Mouse (Mus musculus): ENCODE data around the gene Dtl. TPM values are rescaled to one million over a fixed set of nuclear protein-coding genes. Genes with fewer than 3 reads are reported as not detected.
A peak's percentile ranks its signal among the peaks of the same experiment; 100 is the strongest.

Gene Dtl
- total RNA-seq, 2 experiments from 2014 or later = 6.3 to 7.6 TPM

DNA sequence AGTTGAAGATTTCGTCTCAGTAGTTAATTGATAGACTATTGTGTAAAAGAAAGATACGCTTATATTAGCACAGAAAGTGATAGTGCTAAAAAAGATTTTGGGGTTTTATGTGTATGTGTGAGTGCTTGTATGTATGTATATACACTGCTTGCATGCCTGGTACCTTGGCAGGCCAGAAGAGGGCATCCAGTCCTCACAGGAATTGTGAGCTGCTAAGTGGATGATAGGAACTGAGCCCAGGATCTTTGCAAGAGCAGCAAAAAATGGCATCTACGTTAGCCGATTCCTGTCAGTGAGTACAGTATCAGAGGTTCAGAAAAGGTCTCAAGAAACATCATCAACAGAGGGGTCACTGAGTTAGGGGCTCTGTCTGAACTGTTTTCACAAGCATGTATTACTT lies 9.1 kb upstream of the Dtl start:
- no peak for DNase-seq (ENCODE audit: low spot score in 2 of 2)
- intact Hi-C loops (cut with DNase I) = no loop called here

DNA sequence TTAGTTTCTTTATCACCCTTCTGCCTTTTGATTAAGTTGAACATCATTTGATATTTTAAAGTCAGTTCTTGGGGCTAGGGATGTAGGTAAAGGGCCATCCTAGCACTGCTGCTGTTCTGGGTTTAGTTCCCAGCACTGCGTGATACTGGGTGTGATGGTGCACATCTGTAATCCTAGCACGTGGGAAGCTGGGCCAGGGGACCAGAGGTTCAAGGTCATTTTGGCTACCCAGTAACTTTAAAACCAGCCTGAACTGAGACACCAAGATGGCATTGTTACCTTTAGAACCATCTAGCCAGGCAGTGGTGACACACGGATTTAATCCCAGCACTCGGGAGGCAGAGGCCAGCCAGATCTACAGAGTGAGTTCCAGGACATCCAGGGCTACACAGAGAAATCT lies 8.5 kb upstream of the Dtl start:
- DNase-seq (ENCODE audit: low spot score in 2 of 2) = no peak
- intact Hi-C loops (cut with DNase I) = no loop called here

DNA sequence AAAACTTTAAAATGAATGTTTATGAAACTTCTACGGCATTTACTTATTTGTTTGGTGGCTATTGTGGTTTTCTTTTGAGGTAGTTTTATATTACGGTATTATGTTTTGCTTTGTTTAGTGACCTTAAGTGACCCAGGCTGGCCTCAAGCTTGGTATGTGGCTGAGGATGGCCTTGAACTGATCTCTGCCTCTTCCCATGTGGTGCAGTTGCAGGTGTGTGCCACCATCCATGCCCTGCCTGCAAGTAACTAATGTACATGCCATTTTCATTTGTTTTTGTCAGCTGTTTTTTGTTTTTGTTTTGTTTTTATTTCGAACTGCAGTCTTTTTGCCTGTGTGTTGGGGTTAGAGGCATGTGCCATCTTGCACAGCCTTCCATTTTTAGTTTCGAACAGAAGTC lies 6.3 kb upstream of the Dtl start:
- DNase-seq (ENCODE audit: low spot score in 2 of 2) = no peak
- intact Hi-C loops (cut with DNase I) = no loop called here

DNA sequence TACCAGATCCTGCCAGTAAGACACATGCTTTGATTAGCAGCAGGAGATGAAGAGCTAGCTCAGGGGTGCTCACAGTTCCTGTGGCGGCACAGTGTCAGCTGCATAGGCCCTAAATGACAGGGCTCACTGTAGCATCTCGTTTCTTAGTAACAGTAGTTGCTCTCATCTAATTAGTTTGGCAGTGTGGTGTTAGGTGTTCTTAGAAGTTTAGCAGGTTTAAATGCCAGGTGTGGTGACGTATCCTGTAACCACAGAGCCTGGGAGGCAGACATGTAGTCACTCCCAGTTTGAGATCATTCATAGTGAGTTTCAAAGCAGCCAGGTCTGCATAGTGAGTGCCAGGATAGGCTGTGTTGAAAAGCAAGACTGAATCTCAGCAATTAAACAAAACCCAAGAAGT lies 4.2 kb upstream of the Dtl start:
- no peak for DNase-seq (ENCODE audit: low spot score in 2 of 2)
- intact Hi-C loops (cut with DNase I) = loop anchor here (5.0 kb wide), 2 partner anchors 138 to 328 kb away; partner anchors contain the start of genes Lpgat1 and Slc30a1

DNA sequence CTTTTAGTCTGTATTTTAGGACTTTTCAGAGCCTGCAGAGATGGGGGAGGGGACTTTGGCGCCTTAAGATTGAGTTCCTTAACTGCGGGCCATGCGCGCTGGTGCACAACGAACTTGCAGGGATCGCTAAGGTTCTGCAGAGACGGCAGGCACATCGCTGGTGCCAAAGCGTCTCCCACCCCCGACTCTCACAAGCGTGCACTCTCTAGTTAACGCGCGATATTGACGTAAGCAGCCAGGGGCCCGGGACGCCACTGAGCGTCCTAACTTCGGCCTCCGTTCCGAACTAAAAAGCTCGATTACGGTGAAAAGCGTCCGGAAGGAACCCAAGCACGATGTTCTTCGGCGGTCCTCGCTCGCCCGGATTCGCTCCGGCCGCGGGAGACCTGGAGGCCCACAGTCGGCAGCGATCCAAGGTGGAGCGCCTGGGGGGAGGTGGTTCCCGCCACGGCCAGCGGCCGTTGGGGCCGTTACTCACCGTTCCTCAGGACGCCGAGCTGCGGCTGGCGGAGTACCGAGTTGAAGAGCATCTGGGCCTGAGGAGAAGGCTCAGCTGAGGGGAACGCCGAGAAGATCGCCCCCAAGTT lies 380 bp downstream of the Dtl start:
- intact Hi-C loops (cut with DNase I) = loop anchor here (5.0 kb wide), 2 partner anchors 142 to 332 kb away; partner anchors contain the start of genes Lpgat1 and Slc30a1
- no peak for DNase-seq (ENCODE audit: low spot score in 2 of 2)

DNA sequence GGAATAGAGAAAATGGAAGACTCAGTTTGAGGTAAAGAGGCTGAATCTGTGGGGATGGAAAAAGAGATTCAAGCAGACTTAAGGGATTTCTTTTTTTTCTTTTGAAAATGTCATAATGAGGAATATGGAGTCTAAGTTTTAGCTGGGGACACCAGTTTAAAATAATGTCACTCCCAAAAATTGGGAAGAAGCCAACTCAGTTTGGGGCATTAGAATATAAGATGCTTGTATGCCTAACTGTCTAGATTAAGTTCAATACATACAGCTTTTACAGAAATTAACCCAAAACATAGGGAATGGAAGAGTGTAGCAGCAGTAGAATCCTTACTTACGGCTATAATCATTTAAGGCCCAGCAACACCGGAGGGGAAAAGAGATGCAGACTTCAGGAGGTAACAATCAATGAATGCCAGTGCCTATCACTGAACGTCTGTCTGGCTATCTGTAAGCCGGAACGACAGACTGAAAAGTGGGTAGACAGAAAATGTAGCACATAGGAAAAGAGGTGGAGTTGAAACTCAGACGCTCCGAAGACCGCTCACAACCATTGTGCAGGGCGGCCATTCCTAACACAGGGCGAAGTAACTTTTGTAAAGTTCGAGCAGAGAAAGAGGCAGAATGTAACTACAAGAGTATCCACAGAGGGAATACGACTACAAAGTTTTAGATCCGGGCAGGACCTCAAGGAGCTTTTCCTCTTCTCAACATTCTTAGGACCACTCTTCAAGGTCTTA lies 1.3 kb downstream of the Dtl start:
- DNase-seq (ENCODE audit: low spot score in 2 of 2) = no peak
- intact Hi-C loops (cut with DNase I) = no loop called here

DNA sequence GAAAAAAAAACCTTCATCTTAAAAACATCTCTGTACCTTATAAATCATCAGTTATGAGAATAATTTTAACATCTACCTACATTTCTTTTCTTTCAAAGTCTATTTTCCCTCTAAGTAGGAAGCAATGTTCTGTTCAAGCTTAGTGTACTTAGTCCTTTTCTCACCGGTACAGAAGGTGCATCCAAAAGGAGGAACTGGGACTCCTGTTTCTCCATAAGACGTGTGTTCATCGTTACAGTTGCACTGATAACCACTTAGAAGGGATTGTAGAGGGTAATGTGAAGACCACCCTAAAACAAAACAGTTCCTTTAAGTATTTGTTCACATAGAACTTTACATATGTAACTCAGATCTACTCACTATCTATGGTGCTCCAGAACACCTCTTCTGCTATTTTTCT lies 4.9 kb downstream of the Dtl start:
- intact Hi-C loops (cut with DNase I) = no loop called here
- DNase-seq (ENCODE audit: low spot score in 2 of 2) = no peak

DNA sequence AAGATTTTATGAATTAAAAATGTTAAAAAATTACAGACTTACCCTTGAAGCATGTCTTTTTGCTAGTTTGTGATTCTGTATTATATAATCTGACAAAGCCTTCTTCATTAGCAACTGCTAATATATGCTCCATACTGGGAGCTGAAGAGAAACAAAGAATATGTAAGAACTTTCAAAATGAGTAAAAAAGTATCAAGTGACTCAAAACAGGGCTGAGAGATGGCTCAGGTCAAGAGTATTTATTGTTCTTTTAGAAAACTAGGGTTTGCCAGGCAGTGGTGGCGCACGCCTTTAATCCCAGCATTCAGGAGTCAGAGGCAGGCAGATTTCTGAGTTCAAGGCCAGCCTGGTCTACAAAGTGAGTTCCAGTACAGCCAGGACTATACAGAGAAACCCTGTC lies 5.7 kb downstream of the Dtl start:
- DNase-seq (ENCODE audit: low spot score in 2 of 2) = no peak
- intact Hi-C loops (cut with DNase I) = no loop called here

DNA sequence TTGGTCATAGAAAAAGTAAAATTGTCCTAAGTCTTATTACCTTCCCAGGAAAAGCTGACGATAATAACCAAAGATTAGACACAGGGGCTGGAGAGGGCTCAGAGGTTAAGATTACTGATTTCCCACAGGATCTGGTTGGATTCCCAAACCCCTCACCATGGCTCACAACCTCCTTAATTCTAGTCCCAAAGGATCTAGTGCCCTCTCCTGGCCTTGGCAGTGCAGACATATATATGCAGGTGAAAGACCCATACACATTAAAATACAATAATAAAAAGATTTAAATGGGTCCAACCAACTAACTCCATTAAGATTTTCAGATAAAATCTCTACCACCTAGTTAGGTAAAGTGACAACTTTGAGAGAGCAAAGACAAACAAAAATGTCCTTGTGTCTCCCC lies 7.5 kb downstream of the Dtl start:
- intact Hi-C loops (cut with DNase I) = no loop called here
- no peak for DNase-seq (ENCODE audit: low spot score in 2 of 2)

DNA sequence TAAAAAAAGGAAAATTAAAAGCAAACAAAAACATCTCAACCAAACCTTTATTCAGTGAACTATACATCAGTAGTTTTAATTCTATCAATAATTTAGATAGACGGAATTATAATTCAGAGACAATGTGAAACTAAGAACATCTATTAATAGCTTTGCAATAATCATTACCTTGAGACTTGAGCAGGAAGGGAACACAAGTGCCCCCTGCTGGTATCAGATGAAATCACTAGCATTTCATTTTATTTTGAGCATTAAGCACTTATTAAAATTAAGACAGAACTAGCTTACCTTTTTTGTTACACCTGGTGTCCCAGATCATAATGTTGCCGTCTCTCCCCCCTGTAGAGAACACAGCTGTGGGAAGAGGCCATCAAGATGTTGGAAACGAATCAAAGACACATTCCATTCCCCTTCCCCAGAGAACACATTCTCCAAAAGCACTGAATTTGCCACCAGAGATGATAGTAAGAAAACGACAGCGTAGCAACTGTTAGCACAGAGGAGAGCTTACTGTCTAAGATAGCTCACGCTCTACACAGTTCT lies 12.4 kb downstream of the Dtl start:
- intact Hi-C loops (cut with DNase I) = loop anchor here (2.0 kb wide), 2 partner anchors 172 to 250 kb away; no protein-coding TSS in a partner anchor
- DNase-seq (ENCODE audit: low spot score in 2 of 2) = no peak

DNA sequence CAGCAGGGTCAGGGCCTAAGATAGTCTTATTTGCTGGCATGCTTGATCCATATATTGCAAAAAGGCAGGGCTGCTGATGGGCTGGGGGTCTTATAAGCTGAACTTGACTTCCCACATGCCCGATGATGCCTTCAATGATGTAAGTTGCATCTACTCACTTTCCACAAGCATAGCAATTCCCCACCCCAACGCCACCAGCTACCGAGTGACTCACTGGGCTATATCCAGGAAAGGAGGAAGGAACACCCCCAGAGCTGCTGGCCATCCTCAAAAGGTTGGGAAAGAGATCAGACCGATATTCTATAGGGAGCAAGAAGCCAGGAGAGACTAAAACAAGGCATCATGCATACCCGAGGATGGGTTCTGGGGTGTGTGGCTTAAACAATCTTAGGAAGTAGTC lies 15.6 kb downstream of the Dtl start:
- intact Hi-C loops (cut with DNase I) = no loop called here
- no peak for DNase-seq (ENCODE audit: low spot score in 2 of 2)

DNA sequence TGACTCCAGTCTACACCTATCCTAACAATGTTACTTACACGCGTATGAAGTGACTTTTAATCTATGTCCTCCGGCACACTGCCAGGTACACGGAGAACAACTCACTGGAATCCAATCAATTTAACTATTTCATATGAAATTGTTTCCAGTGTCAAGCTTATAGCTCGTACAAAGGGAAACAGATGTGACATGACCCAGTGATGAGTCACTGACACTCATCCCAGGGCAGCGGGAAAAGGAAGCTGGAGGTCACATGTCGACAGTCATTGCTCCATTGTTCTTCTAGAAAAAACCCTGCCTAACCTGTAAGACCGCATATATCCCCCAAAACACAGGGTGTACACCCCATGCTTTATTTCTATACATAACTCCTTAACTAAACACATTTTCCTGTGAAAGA lies 18.2 kb downstream of the Dtl start:
- no peak for DNase-seq (ENCODE audit: low spot score in 2 of 2)
- intact Hi-C loops (cut with DNase I) = no loop called here

DNA sequence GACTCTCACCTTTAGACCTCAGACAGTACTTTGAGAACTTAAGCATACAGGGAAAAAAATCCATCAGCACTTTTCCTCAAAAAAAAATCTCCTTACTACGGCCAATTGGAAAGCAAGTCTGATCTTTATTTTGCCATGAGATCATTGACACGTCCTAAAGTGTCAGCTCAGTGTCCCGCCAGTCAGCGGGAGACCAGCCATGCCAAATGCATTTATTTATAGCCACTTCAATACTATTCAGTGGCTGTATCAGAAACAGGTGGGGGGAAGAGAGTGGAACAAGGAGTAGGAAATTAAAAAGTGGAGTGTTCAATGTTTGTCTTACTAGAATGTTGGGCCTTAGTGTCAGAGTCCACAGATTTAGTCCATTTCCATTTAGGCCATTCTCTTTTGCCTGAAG lies 24.6 kb downstream of the Dtl start:
- intact Hi-C loops (cut with DNase I) = no loop called here

DNA sequence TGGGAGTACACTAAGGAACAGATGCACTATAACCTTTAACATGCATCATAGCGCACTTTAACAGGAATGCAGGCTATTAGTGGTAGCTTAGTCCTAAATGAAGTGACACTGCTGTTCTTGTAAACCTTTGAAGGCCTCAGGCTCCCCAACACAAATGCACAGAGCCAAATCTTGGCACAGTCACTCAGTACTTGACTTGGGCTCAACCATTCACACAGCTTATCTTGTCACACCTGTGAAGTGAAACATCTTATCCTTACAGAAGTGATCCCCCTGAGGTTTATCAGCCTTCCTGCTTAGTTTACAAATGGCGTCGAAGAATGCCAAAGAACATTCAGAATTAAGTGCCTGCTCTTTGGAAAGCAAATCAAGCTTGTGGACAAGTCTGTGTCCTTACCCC lies 31.6 kb downstream of the Dtl start:
- intact Hi-C loops (cut with DNase I) = no loop called here
- no peak for DNase-seq (ENCODE audit: low spot score in 2 of 2)

More for the DNA sequence above, 24.6 kb downstream of the Dtl start:
- no peak for DNase-seq (ENCODE audit: low spot score in 2 of 2)

DNA sequence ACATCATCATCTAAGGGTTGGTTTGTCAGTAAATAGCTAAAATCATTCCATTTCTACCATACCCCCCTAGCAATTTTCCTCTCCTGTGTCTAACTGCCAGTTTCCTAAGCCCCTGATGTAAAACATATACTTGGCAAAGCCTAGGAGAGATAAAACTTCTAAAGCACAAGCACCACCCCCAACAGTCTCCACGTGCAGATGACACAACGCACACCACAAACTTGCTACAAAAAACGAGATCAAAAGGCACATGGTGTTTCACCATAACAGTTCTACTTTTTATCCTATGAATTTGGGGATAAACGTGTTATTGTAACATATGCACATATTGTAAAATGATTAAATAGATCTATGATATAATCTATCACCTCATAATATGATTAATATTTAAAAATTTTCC lies 33.7 kb downstream of the Dtl start:
- DNase-seq (ENCODE audit: low spot score in 2 of 2) = no peak
- intact Hi-C loops (cut with DNase I) = loop anchor here (1.0 kb wide), 2 partner anchors 71 to 145 kb away; no protein-coding TSS in a partner anchor

DNA sequence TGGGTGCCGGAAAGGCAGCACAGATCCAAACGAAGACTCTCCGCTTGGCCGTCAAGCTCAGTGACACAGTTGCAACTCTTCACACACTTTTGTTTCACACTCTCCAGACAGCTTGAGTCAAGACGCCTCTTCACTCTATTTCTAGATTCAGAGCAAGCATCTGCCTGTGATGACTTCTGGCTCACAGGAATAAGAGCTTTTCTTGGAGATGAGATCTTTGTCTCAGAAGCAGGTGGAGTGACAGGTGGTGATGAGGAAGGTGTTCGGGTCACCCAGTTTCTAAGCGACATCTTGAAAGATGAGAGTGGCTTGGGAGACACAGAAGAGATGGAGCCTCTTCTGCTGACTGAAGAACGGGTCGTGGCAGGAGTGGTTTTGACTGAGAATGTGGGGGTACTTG lies 34.3 kb downstream of the Dtl start:
- intact Hi-C loops (cut with DNase I) = loop anchor here (1.0 kb wide), 2 partner anchors 71 to 145 kb away; no protein-coding TSS in a partner anchor
- DNase-seq (ENCODE audit: low spot score in 2 of 2) = peak; percentile 56 to 66

DNA sequence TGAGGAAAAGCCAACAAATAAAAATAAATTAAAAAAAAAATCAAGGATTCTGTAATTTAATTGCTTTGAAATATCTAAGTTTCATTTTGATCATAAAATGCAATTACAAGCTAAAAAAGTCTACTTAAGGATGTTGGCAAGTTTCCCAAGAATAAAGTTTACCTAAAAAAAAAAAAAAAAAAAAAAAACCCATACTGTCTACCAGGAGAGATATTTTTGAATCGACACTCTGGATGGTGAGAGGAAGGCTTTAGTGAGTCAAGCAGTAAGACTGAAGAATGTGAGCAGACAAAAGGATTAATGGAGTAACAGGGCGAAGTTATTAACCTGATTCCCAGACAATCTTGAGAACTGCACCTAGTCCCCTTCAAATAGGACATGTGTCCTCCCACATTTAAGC lies 35.0 kb downstream of the Dtl start:
- intact Hi-C loops (cut with DNase I) = no loop called here
- DNase-seq (ENCODE audit: low spot score in 2 of 2) = no peak

DNA sequence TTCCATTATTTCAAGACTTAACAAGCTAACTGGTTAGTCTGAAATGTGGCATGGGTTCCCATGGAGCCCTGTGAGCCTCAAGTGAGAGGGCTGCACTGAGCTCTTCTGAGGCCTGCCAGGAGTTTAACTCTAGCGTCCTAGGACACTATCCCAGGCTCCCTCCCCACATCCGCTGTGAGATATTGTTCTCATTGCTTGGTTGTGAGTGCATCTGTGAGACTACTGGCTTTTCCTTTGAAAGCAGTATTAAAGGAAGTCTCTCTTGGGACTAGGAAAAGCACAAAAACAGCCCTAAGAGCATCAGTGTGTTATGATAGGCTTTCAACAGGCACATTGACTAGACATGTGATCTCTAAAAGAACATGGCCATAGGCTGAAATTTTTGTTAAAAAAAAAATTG lies 40.4 kb downstream of the Dtl start:
- intact Hi-C loops (cut with DNase I) = no loop called here
- no peak for DNase-seq (ENCODE audit: low spot score in 2 of 2)

DNA sequence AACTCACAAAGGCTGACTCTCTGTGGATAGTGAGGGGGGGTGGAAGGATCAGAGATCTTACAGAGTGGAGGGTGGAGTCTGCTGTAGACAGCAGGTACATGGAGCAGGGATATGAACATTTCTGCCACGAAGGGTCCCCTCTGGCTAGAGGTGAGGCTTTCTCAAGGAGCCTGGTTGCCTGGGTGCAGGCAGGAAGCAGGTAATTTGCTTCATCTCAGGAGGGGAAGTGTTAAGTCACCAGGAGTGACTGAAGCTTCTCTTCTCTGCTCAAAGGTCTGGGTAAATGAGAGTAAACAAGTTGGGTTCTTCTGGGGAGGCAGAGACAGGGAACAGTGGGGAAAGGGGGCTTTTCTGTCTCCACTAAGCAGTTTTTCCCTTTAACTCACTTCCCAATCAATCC lies 44.3 kb downstream of the Dtl start:
- no peak for DNase-seq (ENCODE audit: low spot score in 2 of 2)
- intact Hi-C loops (cut with DNase I) = no loop called here

DNA sequence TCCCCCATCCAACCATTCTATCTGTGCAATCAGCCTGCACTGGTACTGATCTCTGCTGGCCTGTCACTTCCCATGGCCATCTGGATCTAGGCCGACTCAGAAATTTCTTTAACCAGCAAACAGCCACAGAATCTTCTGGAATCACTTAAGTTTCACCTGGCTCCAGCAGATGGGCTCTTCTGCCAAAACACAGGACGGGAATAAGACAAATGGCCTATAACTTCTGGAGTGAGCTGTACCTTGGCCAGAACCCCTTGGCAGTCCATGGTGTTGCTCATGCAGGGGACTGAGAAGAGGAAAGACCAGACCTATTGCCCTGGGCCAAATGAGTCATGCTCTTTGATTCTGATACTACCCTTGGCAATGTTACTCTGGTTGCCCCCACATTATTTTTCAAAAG lies 45.9 kb downstream of the Dtl start:
- DNase-seq (ENCODE audit: low spot score in 2 of 2) = no peak
- intact Hi-C loops (cut with DNase I) = no loop called here

DNA sequence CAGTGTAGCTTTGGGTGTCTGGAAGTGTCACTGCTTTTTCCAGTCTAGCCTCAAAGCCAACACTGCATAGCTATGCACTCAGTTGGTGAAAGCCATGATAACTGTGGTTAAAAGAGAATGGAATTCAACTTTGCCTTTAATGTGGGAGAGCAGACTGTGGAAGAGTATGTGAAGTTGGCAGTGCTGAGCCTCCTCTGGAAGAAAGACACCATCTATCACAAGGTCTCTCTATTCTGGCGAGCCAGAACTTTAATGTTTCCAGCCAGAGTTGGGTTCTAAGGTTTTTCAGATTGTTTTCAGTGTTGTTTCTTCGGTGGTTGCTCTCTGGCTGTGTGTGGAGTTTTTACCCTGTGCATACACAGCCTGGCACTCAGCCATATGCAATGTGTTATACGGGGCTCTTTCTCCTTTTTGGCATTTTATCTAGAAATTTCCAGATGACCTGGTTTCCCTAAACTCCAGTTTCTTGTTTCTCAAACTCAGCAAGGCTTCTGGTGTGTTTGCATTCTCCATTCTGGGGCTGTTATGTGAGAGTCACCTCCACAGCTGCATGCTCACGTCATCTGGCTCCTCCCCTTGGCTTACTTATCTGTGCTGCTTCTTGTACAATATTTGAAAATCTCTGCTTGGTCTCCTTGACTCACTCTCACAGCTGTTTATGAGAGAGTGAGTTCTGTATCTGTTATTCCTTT lies 47.3 kb downstream of the Dtl start:
- intact Hi-C loops (cut with DNase I) = no loop called here
- DNase-seq (ENCODE audit: low spot score in 2 of 2) = no peak

All from left cerebral cortex, postnatal 36 days (tissue).